Mouse (Mus musculus) bone marrow macrophage, adult 2 months (primary cell): Measurements from ENCODE around the gene Ebpl. TPM values are rescaled to one million over a fixed set of nuclear protein-coding genes. Genes with fewer than 3 reads are reported as not detected.
"Not testable (repeated sequence)": the region's sequence is repeated elsewhere in the genome, so short reads cannot be mapped to it uniquely, and the experiment has no call there.

Experiments
- H3K27ac ChIP-seq: 2 replicates; pipeline ENCODE4 v1.5.1; 2012; ENCODE audit warnings: low read depth, low read length; ENCODE audit not compliant: insufficient read depth
- H3K4me1 ChIP-seq: 2 replicates; pipeline ENCODE4 v1.6.1; 2012; ENCODE audit warnings: low read length; ENCODE audit not compliant: control insufficient read depth, insufficient read depth
- H3K4me3 ChIP-seq: 2 replicates; pipeline ENCODE4 v1.5.1; 2012; ENCODE audit warnings: mild to moderate bottlenecking, low read length, moderate library complexity; ENCODE audit not compliant: insufficient read depth
- CTCF ChIP-seq: IDR thresholded peaks from 2 replicates; pipeline ENCODE4 v1.5.1; 2012; ENCODE audit warnings: low read depth, mild to moderate bottlenecking, low read length, moderate library complexity
- POLR2A ChIP-seq: IDR thresholded peaks from 2 replicates; pipeline ENCODE4 v1.6.1; 2012; ENCODE audit warnings: mild to moderate bottlenecking, low read depth, low read length, borderline replicate concordance
- polyA plus RNA-seq: library from polyadenylated mRNA; stranded (reverse); fragments of >200 nt; gene quantifications from 2 replicates; pipeline ENCODE4 v1.2.4, GENCODE M21; 2012; ENCODE audit not compliant: missing spikeins, insufficient read depth, insufficient read length

The Ebpl gene
- polyA plus RNA-seq, 1 experiment = 8.8 TPM

DNA sequence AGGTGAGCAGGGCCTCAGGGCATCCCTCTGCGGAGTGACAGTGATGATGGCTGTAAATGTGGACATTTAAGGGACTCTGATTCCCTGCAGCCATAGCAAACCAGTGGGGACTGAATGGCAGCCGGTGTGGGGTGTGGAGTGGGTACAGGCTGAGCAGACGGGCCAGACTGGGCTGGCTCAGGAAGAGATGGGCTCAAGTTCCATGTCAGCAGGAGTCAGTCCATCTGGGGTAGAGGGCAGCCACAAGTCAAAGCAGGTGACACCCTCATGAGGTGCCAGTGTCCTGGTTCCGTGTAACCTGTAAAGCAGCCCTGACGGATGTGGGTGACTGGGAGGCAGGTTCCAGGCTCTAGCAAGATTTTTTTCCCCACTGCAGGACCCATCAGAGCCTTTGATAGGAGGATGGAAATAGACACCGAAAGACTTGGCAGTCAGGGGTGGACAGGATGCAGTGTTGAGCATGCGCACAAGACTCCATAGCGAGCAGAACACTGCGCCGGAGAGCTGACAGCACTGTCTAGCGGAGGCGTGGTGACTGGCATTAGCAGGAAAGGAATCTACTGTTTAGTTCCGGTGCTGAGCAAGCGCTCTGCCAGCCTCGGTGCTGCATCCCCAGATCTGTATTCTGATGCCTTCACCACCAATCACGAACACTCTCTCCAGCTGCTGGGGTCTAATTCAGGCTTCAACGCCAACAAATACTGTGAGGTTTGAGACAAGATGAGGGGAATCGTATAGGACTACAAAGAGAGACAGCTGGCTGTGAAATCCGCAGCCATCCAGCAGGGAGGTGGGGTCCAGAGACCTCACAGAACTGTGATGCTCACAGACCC, 32.4 kb downstream of the Ebpl start:
- peaks cover 3% of the 10 kb centered on the region; the same call in 1 of the 2 replicates for H3K4me1 ChIP-seq
- no peak overlapping the region for H3K27ac ChIP-seq
- 0 out of 2 replicates have a peak overlapping the region, but pooled peaks have one; percentile 19 for H3K4me3 ChIP-seq
- TF ChIP-seq POLR2A = no peak
- TF ChIP-seq CTCF = no peak

DNA sequence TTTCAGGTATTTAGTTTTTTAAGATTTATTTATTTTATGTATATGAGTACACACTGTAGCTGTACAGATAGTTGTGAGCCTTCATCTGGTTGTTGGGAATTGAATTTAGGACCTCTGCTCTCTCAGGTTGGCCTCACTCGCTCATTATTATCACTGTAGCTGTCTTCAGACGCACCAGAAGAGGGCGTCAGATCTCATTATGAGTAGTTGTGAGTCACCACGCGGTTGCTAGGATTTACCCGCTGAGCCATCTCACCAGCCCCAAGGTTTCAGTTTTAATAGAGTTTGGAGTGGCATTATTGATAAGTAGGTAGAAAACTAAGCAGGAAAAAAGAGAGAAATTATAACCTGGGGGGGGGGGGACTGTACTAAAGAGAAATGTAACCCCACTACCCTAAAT, 33.2 kb downstream of the Ebpl start:
- not testable (repeated sequence) for H3K4me1 ChIP-seq, H3K27ac ChIP-seq, H3K4me3 ChIP-seq

DNA sequence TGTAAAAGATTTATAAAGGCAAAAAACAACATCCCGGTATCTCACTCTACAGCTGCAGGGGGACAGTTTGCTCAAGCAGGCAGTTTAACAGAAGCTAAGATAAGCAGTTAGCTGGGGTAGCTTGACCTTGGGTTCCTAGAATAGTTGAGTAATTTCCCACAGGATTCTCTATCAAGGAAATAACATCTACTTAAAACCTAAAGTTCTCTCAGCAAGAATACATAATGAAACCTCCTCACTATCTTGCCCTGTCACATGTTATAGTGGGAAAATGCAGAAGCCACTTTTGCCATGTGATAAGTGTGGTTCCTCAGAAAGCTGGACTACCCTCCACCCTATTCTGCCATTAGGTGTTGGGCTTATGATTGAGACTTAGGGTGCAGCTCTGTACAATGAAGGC, 37.5 kb downstream of the Ebpl start:
- Histone ChIP-seq H3K27ac (no peak overlapping the region), H3K4me1 (peaks cover 18% of the 10 kb centered on the region), H3K4me3 (no peak overlapping the region)
- no peak for TF ChIP-seq CTCF
- TF ChIP-seq POLR2A = no peak

DNA sequence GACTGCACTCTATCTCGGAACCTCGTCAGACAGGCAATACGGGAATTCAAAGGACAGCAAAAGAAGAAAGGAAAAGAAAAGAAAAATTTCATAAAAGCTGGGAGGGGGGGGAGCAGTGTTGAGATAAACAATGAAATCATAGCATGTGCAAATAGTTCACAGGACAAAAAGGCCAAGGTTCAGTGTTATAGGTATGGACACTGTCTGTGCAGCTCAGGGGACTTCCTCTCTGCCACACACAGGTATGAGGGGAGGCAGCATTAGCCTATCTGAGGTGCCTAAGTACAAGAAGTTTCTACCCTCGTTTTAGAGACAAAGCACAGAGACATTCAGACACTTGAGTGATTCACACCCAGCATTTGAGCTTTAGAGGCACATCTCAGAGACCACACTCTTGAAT, 39.0 kb downstream of the Ebpl start:
- Histone ChIP-seq H3K4me3 (no peak overlapping the region), H3K27ac (no peak overlapping the region)

DNA sequence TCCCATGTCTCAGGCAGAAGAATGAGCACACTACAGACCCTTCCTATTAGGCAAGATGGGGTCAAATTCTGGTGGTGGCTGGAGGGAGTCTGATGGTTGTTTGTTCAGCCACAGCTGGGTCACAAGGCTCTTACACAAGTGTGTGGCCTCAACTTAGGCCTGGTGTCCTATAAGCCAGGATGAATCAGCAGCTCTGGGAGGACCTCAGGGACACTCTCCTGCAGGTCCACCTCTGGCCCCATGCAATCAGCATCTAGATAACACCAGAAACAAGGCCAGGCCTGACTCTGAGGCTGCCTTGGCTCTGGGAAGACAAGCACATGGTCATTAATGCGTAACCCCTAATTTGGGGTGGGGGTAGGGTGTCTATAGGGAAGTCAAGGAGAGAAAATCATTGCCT, 39.5 kb downstream of the Ebpl start:
- Histone ChIP-seq H3K4me3 (no peak overlapping the region), H3K4me1 (peaks cover 15% of the 10 kb centered on the region), H3K27ac (peak overlapping the region; percentile 24)
- TF ChIP-seq CTCF (no peak), POLR2A (no peak)

More for the DNA sequence above, 39.0 kb downstream of the Ebpl start:
- no peak for TF ChIP-seq POLR2A
- TF ChIP-seq CTCF = no peak
- H3K4me1 ChIP-seq = peaks cover 15% of the 10 kb centered on the region

DNA sequence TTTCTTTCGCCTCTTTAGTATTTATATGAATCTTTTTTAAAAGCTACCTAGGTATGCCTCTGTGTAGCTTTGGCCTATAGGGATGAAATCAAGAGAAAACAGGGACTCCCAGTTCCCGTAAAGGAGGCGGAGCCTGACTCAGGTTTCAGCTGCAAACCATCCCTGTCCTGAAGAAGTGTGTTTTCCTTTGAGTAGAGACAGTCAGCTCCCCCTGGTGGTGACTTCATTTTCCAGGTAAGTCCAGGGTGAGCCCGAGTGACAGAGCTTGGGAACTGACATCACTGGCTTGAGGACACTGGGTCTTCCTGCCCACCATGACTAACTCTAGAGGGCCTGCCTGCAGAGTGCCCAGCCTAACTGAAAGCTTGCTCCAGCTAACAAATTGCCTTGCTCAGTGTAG, 43.4 kb downstream of the Ebpl start:
- no peak overlapping the region for H3K4me3 ChIP-seq
- TF ChIP-seq POLR2A (no peak), CTCF (peak; percentile 62)
- no peak overlapping the region for H3K27ac ChIP-seq
- peaks cover 24% of the 10 kb centered on the region for H3K4me1 ChIP-seq

DNA sequence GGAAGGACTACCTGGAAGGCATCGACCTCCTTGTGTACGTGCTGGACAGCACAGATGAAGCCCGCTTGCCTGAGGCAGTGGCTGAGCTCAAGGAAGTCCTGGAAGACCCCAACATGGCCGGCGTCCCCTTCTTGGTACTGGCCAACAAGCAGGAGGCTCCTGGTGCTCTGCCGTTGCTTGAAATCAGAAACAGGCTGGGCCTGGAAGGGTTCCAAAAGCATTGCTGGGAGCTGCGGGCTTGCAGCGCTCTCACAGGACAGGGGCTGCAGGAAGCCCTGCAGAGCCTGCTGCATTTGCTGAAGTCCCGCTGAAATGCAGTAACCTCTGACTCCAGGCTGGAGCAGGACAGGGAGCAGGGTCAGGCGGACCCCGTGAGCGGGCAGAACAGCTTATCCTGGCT, 49.3 kb downstream of the Ebpl start:
- H3K27ac ChIP-seq = peak overlapping the region; percentile 99
- TF ChIP-seq CTCF = no peak
- no peak for TF ChIP-seq POLR2A
- H3K4me1 ChIP-seq = peaks cover 21% of the 10 kb centered on the region
- peak overlapping the region; percentile 75 for H3K4me3 ChIP-seq

DNA sequence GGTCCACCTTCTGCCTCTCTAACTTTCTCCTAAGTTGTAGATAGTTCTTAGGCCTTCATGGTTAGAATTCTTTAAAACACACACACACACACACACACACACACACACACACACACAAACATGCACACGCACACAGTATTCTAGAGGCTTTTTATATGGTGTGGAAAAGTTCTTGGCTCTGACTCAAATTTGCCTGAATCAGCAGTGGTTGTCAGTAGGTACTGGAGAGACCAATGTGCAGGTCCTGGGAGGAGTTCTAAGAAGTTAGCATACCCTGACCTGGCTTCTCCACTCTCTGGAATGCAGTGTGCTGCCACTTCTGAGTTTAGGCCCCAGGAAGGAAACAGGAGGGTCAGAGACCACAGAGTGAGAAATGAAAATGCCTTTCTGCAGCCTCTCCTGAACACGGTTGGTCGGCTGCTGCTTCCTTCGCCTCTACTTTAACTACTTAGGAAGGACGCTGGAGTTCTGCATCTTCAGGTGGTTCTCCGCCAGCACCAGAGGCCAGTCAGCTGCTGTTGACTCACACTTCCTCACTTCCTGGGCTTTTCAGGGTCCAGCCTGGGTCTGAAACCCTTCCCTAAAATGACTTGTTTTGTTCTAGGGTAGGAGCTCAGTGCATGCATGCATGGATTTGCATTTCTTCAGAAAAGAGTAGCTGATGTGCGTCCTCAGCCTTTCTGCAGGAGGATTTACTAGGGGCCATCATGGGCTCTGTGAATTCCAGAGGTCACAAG, 50.0 kb downstream of the Ebpl start:
- H3K4me1 ChIP-seq = peaks cover 21% of the 10 kb centered on the region
- peak overlapping the region; percentile 99 for H3K27ac ChIP-seq
- TF ChIP-seq CTCF (no peak), POLR2A (peak; percentile 87; the same call in 1 of the 2 replicates)
- H3K4me3 ChIP-seq = peak overlapping the region; percentile 75

DNA sequence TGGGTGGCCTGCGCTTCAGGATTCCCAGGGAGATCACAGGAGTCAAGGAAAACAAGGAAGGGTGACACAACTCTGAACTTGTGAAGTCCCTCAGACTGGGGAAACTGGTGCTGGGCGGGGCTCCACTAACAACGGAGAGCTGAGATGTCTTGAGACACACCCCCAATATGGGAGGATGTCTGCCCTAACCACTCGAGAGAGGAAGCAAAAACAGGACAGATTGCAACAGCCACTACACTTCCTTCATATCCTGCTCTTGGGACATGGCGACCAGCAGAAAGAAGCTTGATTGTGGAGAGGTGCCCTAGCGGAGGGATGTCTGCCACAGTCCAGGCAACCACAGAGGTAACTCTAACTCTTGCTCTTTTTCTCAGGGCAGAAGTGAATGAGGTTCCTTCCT, 50.6 kb downstream of the Ebpl start, which contains the start of gene Arl11:
TSS of gene Arl11 (plus strand) at position 161 of the 400 bp plus-strand sequence.
- Histone ChIP-seq H3K27ac (peak within 1 kb of the TSS; percentile 99), H3K4me1 (peaks cover 21% of the 10 kb centered on the region), H3K4me3 (peak within 1 kb of the TSS; percentile 75)
- peak; percentile 77; the same call in 1 of the 2 replicates for TF ChIP-seq POLR2A
- no peak for TF ChIP-seq CTCF
